Mouse (Mus musculus): ENCODE measurements around the gene C1qtnf7. TPM values are rescaled to one million over a fixed set of nuclear protein-coding genes. Genes with fewer than 3 reads are reported as not detected.

Gene C1qtnf7
- total and polyA plus RNA-seq, 3 experiments: not detected

DNA sequence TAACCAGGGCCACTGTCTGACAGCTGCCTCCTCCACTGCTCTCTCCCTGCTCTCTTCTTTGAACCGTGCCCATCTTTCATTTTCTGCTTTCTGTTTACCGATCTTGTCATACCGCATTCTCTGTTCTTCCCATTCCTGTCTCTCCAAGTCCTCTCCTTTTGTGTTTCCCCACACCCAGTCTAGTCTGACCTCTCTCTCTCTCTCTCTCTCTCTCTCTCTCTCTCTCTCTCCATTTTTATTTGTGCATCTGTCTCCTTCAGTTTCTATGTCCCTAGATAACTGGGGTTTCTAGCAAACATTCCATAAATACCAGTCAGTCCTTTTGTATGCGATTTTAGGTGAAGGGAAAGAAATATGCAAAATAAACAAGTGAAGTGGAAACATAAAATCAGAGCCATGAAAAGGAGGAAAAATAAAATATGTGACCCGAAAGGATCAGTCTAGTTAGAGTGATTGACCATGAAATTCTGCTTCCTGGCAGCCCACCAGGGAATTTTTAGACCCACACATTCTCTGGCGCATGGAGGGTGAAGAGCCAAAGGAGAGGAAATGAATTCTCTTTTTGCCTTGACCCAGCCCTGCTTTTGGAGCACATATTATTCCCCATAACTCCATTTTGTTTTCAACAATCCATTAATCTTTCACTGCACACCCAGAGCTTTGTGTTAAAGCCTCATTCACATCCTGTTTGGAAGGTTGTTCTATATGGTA is 11.7 kb downstream of the C1qtnf7 start:
- Histone ChIP-seq H3K27ac (ENCODE audit: control insufficient read depth, low read depth, low read length) (no peak overlapping the region), H3K79me2 (ENCODE audit: control insufficient read depth, insufficient read depth, low read length, poor library complexity) (no peaks in the 10 kb centered on the region), H3K36me3 (ENCODE audit: control insufficient read depth in 1 of 2, insufficient read depth in 2 of 2, low read length in 2 of 2) (no peaks in the 10 kb centered on the region), H3K27me3 (ENCODE audit: control insufficient read depth in 1 of 2, insufficient read depth in 2 of 2, low read length in 2 of 2) (no peaks in the 10 kb centered on the region), H3K9ac (ENCODE audit: control insufficient read depth, low read depth, low read length, poor library complexity, severe bottlenecking) (no peak overlapping the region), H3K4me1 (ENCODE audit: control insufficient read depth in 1 of 2, insufficient read depth in 2 of 2, low read length in 2 of 2) (no peaks in the 10 kb centered on the region), H3K9me3 (replicated peaks; ENCODE audit: insufficient read depth, low read length) (no peaks in the 10 kb centered on the region), H3K4me3 (ENCODE audit: control insufficient read depth in 1 of 2, insufficient read depth in 1 of 2, low read depth in 2 of 2, low read length in 2 of 2) (no peak overlapping the region)
- DNase-seq (ENCODE audit: low read depth, low spot score): no peak
- no peak for TF ChIP-seq TCF12 (IDR thresholded peaks at IDR 0.05; ENCODE audit: low read depth, low read length)
- TF ChIP-seq NRF1 (IDR thresholded peaks at IDR 0.05; ENCODE audit: insufficient read depth, low read depth, low read length, poor library complexity, severe bottlenecking): no peak
- no peak for TF ChIP-seq CHD2 (IDR thresholded peaks at IDR 0.05; ENCODE audit: low read length)
- TF ChIP-seq POLR2AphosphoS2 (IDR thresholded peaks at IDR 0.05; ENCODE audit: low read length): no peak
- TF ChIP-seq MYC (IDR thresholded peaks at IDR 0.05; ENCODE audit: low read depth, low read length): no peak
- TF ChIP-seq KAT2A (conservative IDR thresholded peaks at IDR 0.05; ENCODE audit: low read depth, low read length): no peak

DNA sequence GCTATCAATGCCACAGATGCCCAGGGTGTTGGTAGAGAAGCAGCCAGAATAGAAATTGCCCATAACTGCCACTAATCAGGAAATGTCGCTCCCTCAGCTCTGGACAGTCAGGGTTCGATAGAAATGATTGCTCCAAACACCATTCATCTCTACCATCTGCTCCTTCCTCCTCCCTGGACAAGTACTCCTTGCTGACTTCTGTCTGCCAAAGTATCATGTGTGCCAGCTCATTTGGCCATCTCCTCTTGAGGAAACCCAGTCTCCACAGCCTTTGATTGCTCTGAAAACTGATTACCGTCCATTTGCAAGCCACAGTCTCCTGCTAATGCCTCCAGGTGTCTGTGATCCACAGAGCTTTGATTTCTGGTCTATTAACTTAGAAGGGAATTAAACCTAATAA is 14.8 kb downstream of the C1qtnf7 start:
- Histone ChIP-seq H3K27me3 (ENCODE audit: control insufficient read depth in 1 of 2, insufficient read depth in 2 of 2, low read length in 2 of 2) (no peaks in the 10 kb centered on the region), H3K4me1 (ENCODE audit: control insufficient read depth in 1 of 2, insufficient read depth in 2 of 2, low read length in 2 of 2) (no peaks in the 10 kb centered on the region), H3K4me3 (ENCODE audit: control insufficient read depth in 1 of 2, insufficient read depth in 1 of 2, low read depth in 2 of 2, low read length in 2 of 2) (no peak overlapping the region), H3K79me2 (ENCODE audit: control insufficient read depth, insufficient read depth, low read length, poor library complexity) (no peaks in the 10 kb centered on the region), H3K36me3 (ENCODE audit: control insufficient read depth in 1 of 2, insufficient read depth in 2 of 2, low read length in 2 of 2) (no peaks in the 10 kb centered on the region), H3K9me3 (replicated peaks; ENCODE audit: insufficient read depth, low read length) (no peaks in the 10 kb centered on the region), H3K27ac (ENCODE audit: control insufficient read depth, low read depth, low read length) (no peak overlapping the region), H3K9ac (ENCODE audit: control insufficient read depth, low read depth, low read length, poor library complexity, severe bottlenecking) (no peak overlapping the region)
- TF ChIP-seq ZC3H11A (IDR thresholded peaks at IDR 0.05; ENCODE audit: low read depth, low read length) (no peak), HCFC1 (IDR thresholded peaks at IDR 0.05; ENCODE audit: low read depth, low read length) (no peak), CTCF (IDR thresholded peaks at IDR 0.05 in 2 of 3, conservative IDR thresholded peaks at IDR 0.05 in 1 of 3; ENCODE audit: control insufficient read depth in 1 of 3, insufficient read depth in 1 of 3, low read depth in 2 of 3, low read length in 3 of 3, poor library complexity in 1 of 3, severe bottlenecking in 1 of 3) (no peak), MAX (IDR thresholded peaks at IDR 0.05; ENCODE audit: low read length) (no peak), MAZ (IDR thresholded peaks at IDR 0.05; ENCODE audit: low read depth, low read length) (no peak), USF2 (IDR thresholded peaks at IDR 0.05; ENCODE audit: borderline replicate concordance in 1 of 2, insufficient read depth in 1 of 2, low read depth in 1 of 2, low read length in 2 of 2) (no peak), ELF1 (IDR thresholded peaks at IDR 0.05; ENCODE audit: low read depth, low read length) (no peak), CHD2 (IDR thresholded peaks at IDR 0.05; ENCODE audit: low read length) (no peak), KAT2A (conservative IDR thresholded peaks at IDR 0.05; ENCODE audit: low read depth, low read length) (no peak), GABPA (IDR thresholded peaks at IDR 0.05; ENCODE audit: low read depth, low read length) (no peak), GATA1 (IDR thresholded peaks at IDR 0.05; ENCODE audit: low read depth, low read length) (no peak), SMC3 (IDR thresholded peaks at IDR 0.05; ENCODE audit: low read depth, low read length) (no peak)
- DNase-seq (ENCODE audit: low read depth, low spot score): no peak

Measured in MEL (cell line).